9 mouse cellular contexts compared by ENCODE assay signal in genomic region chr12:21335869-21336268, GRCm38 (mm10). TPM values are rescaled to one million over a fixed set of nuclear protein-coding genes. Genes with fewer than 3 reads are reported as not detected.
DNase-seq lines count a peak whose midpoint lies in the region; ATAC-seq and TF ChIP-seq lines count a peak whose summit lies in the region.
"Had no signal": no experiment of that assay in that cellular context is flagged by ENCODE, and none has a peak within 500 bp of the region (broad histone marks: within the 10 kb centered on the region; RNA-seq: fewer than 3 reads in every experiment).

No protein-coding gene starts in this region.

- H3K36me3 ChIP-seq in midbrain, embryonic 15.5 days (replicated peaks), result peaks cover 46% of the 10 kb centered on the region

- WGBS in midbrain, embryonic 15.5 days, result 90% methylated on average over 7 of the region's 7 CpGs

- H3K4me2 ChIP-seq in midbrain, embryonic 15.5 days, result no peak overlapping the region
- H3K4me2 ChIP-seq: lung, embryonic 15.5 days had no signal

- peak; percentile 32 to 34 for DNase-seq in left cerebral cortex, adult 2 months (ENCODE audit: extremely low spot score in 1 of 2, low spot score in 2 of 2)
- no peak for DNase-seq in left cerebral cortex, adult 11 months (ENCODE audit: low spot score)
- DNase-seq in brain, adult 2 months (ENCODE audit: low read depth, low spot score), result peak; percentile 84
- peak; percentile 61 to 83 for DNase-seq in left cerebral cortex, postnatal 25 days (ENCODE audit: low spot score in 2 of 2)
- peak; percentile 17 for DNase-seq in skeletal muscle tissue, adult 2 months (ENCODE audit: low read depth, low spot score)
- DNase-seq in kidney, postnatal 14 days, result no peak
- no peak for DNase-seq in adrenal gland, postnatal 25 days

- TF ChIP-seq CTCF in left cerebral cortex, adult 2 months (IDR thresholded peaks at IDR 0.05), result no peak

- H3K9me3 ChIP-seq in midbrain, embryonic 15.5 days, result no peaks in the 10 kb centered on the region
- H3K9me3 ChIP-seq: lung, embryonic 15.5 days had no signal

- no peak overlapping the region for H3K27ac ChIP-seq in left cerebral cortex, adult 2 months
- H3K27ac ChIP-seq in midbrain, embryonic 15.5 days, result no peak overlapping the region
- H3K27ac ChIP-seq: lung, embryonic 15.5 days had no signal

- ATAC-seq in midbrain, embryonic 15.5 days (replicated peaks), result no peak

- no peak overlapping the region for H3K4me3 ChIP-seq in left cerebral cortex, adult 2 months
- H3K4me3 ChIP-seq in midbrain, embryonic 15.5 days, result no peak overlapping the region
- H3K4me3 ChIP-seq: lung, embryonic 15.5 days had no signal

- no peaks in the 10 kb centered on the region for H3K4me1 ChIP-seq in midbrain, embryonic 15.5 days
- H3K4me1 ChIP-seq: lung, embryonic 15.5 days had no signal

- H3K9ac ChIP-seq in midbrain, embryonic 15.5 days, result no peak overlapping the region
- H3K9ac ChIP-seq: lung, embryonic 15.5 days had no signal

- H3K27me3 ChIP-seq in midbrain, embryonic 15.5 days (replicated peaks), result no peaks in the 10 kb centered on the region
- H3K27me3 ChIP-seq: lung, embryonic 15.5 days had no signal

- intact Hi-C loops in left cerebral cortex, adult 2 months (cut with DNase I), result no loop called here
- intact Hi-C loops in left cerebral cortex, postnatal 25 days (cut with DNase I), result no loop called here

RNA-seq across cellular contexts. Expression of gene Iah1, which starts 19.7 kb away (rescaled TPM):
- total RNA-seq in left cerebral cortex, adult 2 months (2021), result 10 to 100 TPM; 12.8 to 13.4 TPM
- 10 to 100 TPM; 13.0 to 15.6 TPM for total RNA-seq in left cerebral cortex, postnatal 25 days (2021)
- total RNA-seq in adrenal gland, postnatal 25 days (2021), result 70.2 and 87.3 TPM in 2 replicates
- polyA plus RNA-seq in midbrain, embryonic 15.5 days (2015; fragmentation: Nextera tagmentation; extraction: Ambion mirVana), result 27.2 and 27.8 TPM in 2 replicates

RNA-seq across cellular contexts. Expression of gene Adam17, which starts 37.6 kb away (rescaled TPM):
- 10 to 100 TPM; 18.1 to 20.6 TPM for total RNA-seq in left cerebral cortex, adult 2 months (2021)
- 10 to 100 TPM; 18.0 to 23.8 TPM for total RNA-seq in left cerebral cortex, postnatal 25 days (2021)
- 45.7 and 60.9 TPM in 2 replicates for total RNA-seq in adrenal gland, postnatal 25 days (2021)
- 17.3 and 17.5 TPM in 2 replicates for polyA plus RNA-seq in midbrain, embryonic 15.5 days (2015; fragmentation: Nextera tagmentation; extraction: Ambion mirVana)

RNA-seq across cellular contexts. Expression of gene Itgb1bp1, which starts 49.8 kb away (rescaled TPM):
- 10 to 100 TPM; 33.4 to 34.3 TPM for total RNA-seq in left cerebral cortex, adult 2 months (2021)
- total RNA-seq in left cerebral cortex, postnatal 25 days (2021), result 10 to 100 TPM; 33.0 to 35.2 TPM
- total RNA-seq in adrenal gland, postnatal 25 days (2021), result 89.2 and 102 TPM in 2 replicates
- 32.5 and 34.0 TPM in 2 replicates for polyA plus RNA-seq in midbrain, embryonic 15.5 days (2015; fragmentation: Nextera tagmentation; extraction: Ambion mirVana)

RNA-seq across cellular contexts. Expression of gene Cpsf3, which starts 50.7 kb away (rescaled TPM):
- 10 to 100 TPM; 43.8 to 54.1 TPM for total RNA-seq in left cerebral cortex, adult 2 months (2021)
- total RNA-seq in left cerebral cortex, postnatal 25 days (2021), result 10 to 100 TPM; 42.2 to 47.1 TPM
- total RNA-seq in adrenal gland, postnatal 25 days (2021), result 69.8 and 82.3 TPM in 2 replicates
- 94.6 and 101 TPM in 2 replicates for polyA plus RNA-seq in midbrain, embryonic 15.5 days (2015; fragmentation: Nextera tagmentation; extraction: Ambion mirVana)

Comparison
In these comparisons a context has a peak if more than half of its experiments do, and no peak if none do; other contexts are left out.
1. DNase-seq: peak in left cerebral cortex, adult 2 months (2 of 2), brain, adult 2 months (single experiment), left cerebral cortex, postnatal 25 days (2 of 2) and skeletal muscle tissue, adult 2 months (single experiment); none in left cerebral cortex, adult 11 months (single experiment), kidney, postnatal 14 days (single experiment) and adrenal gland, postnatal 25 days (single experiment).